Mouse (Mus musculus) bone marrow macrophage, adult 2 months (primary cell): ENCODE data around the gene Aldh3b1.

Experiments used
- CTCF ChIP-seq: IDR thresholded peaks from 2 replicates; pipeline ENCODE4 v1.5.1; 2012; ENCODE audit warnings: low read depth, mild to moderate bottlenecking, low read length, moderate library complexity
- POLR2A ChIP-seq: IDR thresholded peaks from 2 replicates; pipeline ENCODE4 v1.6.1; 2012; ENCODE audit warnings: mild to moderate bottlenecking, low read depth, low read length, borderline replicate concordance

DNA sequence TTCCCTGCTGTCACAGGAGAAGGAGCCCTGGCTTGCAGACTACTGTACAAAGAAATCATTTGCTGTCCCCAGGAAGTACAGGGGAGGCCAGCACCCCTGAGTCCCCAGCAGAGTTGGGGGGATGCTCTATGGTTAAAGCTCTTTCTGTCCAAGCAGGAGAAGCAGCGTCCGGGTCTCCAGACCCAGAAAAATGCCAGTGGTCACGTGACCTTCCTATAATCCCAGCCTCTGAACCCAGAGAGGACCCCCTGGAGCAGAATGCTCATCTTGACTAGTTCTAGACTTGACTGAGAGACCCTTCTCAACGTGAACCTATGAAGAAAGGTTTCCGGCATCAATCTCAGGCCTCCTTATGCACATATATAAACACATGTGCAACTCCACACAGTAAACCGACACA lies 3.7 kb downstream of the Aldh3b1 start:
- TF ChIP-seq POLR2A (no peak), CTCF (no peak)
